Mouse (Mus musculus) E14TG2a.4 (cell line): ENCODE measurements at regions not wholly inside any gene's neighbourhood (a gene's known extent, or its start where the extent isn't known, plus 50 kb on each side); places are given as distances from the start of the nearest gene placed in this dataset.
"Not testable (repeated sequence)": the region's sequence is repeated elsewhere in the genome, so short reads cannot be mapped to it uniquely, and the experiment has no call there.

ENCODE experiments used
- CTCF ChIP-seq: conservative IDR thresholded peaks from 2 replicates; pipeline ENCODE4 v1.5.1; 2014; ENCODE audit warnings: low read length
- NANOG ChIP-seq: IDR thresholded peaks from 2 replicates; pipeline ENCODE4 v1.6.1; 2014; ENCODE audit warnings: borderline replicate concordance, low read length, mixed read lengths
- POU5F1 ChIP-seq: IDR thresholded peaks from 2 replicates; pipeline ENCODE4 v1.6.1; 2014; ENCODE audit warnings: low read length, borderline replicate concordance

DNA sequence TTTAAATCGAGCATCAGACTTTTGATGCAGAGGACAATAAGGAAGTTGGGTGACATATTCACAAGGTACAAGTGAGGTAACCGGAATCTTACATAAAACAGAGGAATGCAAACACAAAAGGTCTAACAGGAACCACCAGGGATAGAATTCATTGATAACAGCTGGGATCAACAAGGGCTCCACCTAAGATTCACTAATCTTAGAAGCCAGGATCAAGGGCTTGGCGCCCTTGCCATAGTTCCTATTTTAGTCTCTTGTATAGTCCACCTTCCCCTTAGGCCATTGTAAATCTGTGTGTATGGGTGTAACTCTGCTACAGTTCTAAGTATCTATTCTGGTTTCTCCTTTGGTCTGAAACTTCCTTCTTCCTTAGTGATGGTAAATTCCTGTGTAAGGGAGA, 84.2 kb upstream of the Chmp2b start:
- TF ChIP-seq CTCF, POU5F1, NANOG: not testable (repeated sequence)
